Mouse (Mus musculus) stomach, postnatal 0 days (tissue): ENCODE measurements at regions not wholly inside any gene's neighbourhood (a gene's known extent, or its start where the extent isn't known, plus 50 kb on each side); places are given as distances from the start of the nearest gene placed in this dataset.

ENCODE experiments used
- ATAC-seq: fragments of 200-750 bp; cut with Nextera tagmentation; 2 replicates; pipeline ENCODE4 v1.8.0; 2017; ENCODE audit not compliant: low FRiP score, low TSS enrichment
- DNase-seq: peaks from one replicate; pipeline ENCODE4 v3.0.0-alpha.2; 2016; ENCODE audit warnings: low spot score
- H3K27ac ChIP-seq: fragments of 300-500 bp; sonication (generic); replicated peaks from 2 replicates; pipeline ENCODE4 v1.5.1; 2014; ENCODE audit warnings: mild to moderate bottlenecking, control low read depth
- H3K27me3 ChIP-seq: fragments of 300-500 bp; sonication (generic); 2 replicates; pipeline ENCODE4 v1.6.1; 2014; ENCODE audit warnings: low read length; ENCODE audit not compliant: control insufficient read depth, insufficient read depth
- H3K36me3 ChIP-seq: fragments of 300-500 bp; sonication (generic); 2 replicates; pipeline ENCODE4 v1.6.1; 2014; ENCODE audit warnings: low read length, mixed read lengths; ENCODE audit not compliant: control insufficient read depth, insufficient read depth
- H3K4me1 ChIP-seq: fragments of 300-500 bp; sonication (generic); replicated peaks from 2 replicates; pipeline ENCODE4 v1.6.1; 2014; ENCODE audit warnings: antibody characterized with exemption; ENCODE audit not compliant: control insufficient read depth, insufficient read depth
- H3K4me2 ChIP-seq: fragments of 300-500 bp; sonication (generic); replicated peaks from 2 replicates; pipeline ENCODE4 v1.6.1; 2014; ENCODE audit warnings: low read depth, mild to moderate bottlenecking, control low read depth, moderate library complexity
- H3K4me3 ChIP-seq: fragments of 300-500 bp; sonication (generic); 2 replicates; pipeline ENCODE4 v1.5.1; 2014; ENCODE audit warnings: low read depth, low read length, control low read depth
- H3K9ac ChIP-seq: fragments of 300-500 bp; sonication (generic); 2 replicates; pipeline ENCODE4 v1.6.1; 2014; ENCODE audit warnings: mild to moderate bottlenecking, low read length, control low read depth, mixed read lengths
- H3K9me3 ChIP-seq: fragments of 300-500 bp; sonication (generic); 2 replicates; pipeline ENCODE4 v1.6.1; 2016; ENCODE audit warnings: low read length; ENCODE audit not compliant: control insufficient read depth
- CTCF ChIP-seq: IDR thresholded peaks from 2 replicates; pipeline ENCODE4 v1.5.1; 2016; ENCODE audit warnings: antibody characterized with exemption, low read depth, mild to moderate bottlenecking, moderate library complexity
- EP300 ChIP-seq: optimal IDR thresholded peaks from 2 replicates; pipeline ENCODE3; 2016; ENCODE audit warnings: antibody characterized with exemption
- WGBS: fragments of 180-500 bp; shearing (Covaris S2); extraction: QIAGEN DNeasy Blood & Tissue Kit; methylation state at CpG from one replicate; pipeline ENCODE4 v1.1.7; 2014; 5-methylcytosine and 5-hydroxymethylcytosine counted together

- 88% methylated on average over 8 of the region's 8 CpGs for WGBS
- Histone ChIP-seq H3K4me1 (no peaks in the 10 kb centered on the region), H3K4me2 (no peak overlapping the region), H3K4me3 (no peak overlapping the region), H3K27ac (no peak overlapping the region), H3K9ac (no peak overlapping the region), H3K36me3 (no peaks in the 10 kb centered on the region), H3K9me3 (no peaks in the 10 kb centered on the region), H3K27me3 (no peaks in the 10 kb centered on the region)
- no peak for DNase-seq
- no peak for ATAC-seq
- no peak for TF ChIP-seq EP300
- TF ChIP-seq CTCF, result no peak
These were observed 67.7 kb upstream of the Usp24 start for GRCm38 (mm10) chr4:106248272-106248671.

- peak; percentile 12; the same call in 1 of the 2 replicates for ATAC-seq
- Histone ChIP-seq H3K4me3 (no peak overlapping the region), H3K36me3 (no peaks in the 10 kb centered on the region), H3K9me3 (no peaks in the 10 kb centered on the region), H3K27ac (no peak overlapping the region), H3K4me1 (no peaks in the 10 kb centered on the region), H3K27me3 (no peaks in the 10 kb centered on the region), H3K9ac (no peak overlapping the region), H3K4me2 (no peak overlapping the region)
- WGBS, result 61% methylated on average over 7 of the region's 7 CpGs
- peak; percentile 48 for TF ChIP-seq CTCF
- no peak for TF ChIP-seq EP300
- no peak for DNase-seq
These were observed 66.8 kb upstream of the Usp24 start for GRCm38 (mm10) chr4:106249028-106249782.

GRCm38 (mm10) chr4:106250048-106250447, 66.0 kb upstream of the Usp24 start:
- ATAC-seq (no peak), DNase-seq (no peak)
- no peak overlapping the region for H3K27ac ChIP-seq
- H3K9ac ChIP-seq, result no peak overlapping the region
- H3K4me2 ChIP-seq, result no peak overlapping the region
- no peak overlapping the region for H3K4me3 ChIP-seq
- H3K27me3 ChIP-seq, result no peaks in the 10 kb centered on the region
- no peaks in the 10 kb centered on the region for H3K4me1 ChIP-seq
- H3K36me3 ChIP-seq, result no peaks in the 10 kb centered on the region
- H3K9me3 ChIP-seq, result no peaks in the 10 kb centered on the region
- WGBS, result 83% methylated on average over 2 of the region's 2 CpGs
- TF ChIP-seq CTCF, result no peak

GRCm38 (mm10) chr4:106251430-106251829, 64.6 kb upstream of the Usp24 start:
- Histone ChIP-seq H3K4me2 (no peak overlapping the region), H3K9ac (no peak overlapping the region), H3K36me3 (no peaks in the 10 kb centered on the region), H3K27me3 (no peaks in the 10 kb centered on the region), H3K9me3 (no peaks in the 10 kb centered on the region), H3K27ac (no peak overlapping the region), H3K4me3 (no peak overlapping the region), H3K4me1 (peaks cover under 1% of the 10 kb centered on the region; the same call in 1 of the 2 replicates)
- 89% methylated on average over 1 of the region's 1 CpGs for WGBS
- TF ChIP-seq EP300, result no peak
- no peak for TF ChIP-seq CTCF
- ATAC-seq (no peak), DNase-seq (no peak)

GRCm38 (mm10) chr4:106252946-106253345, 63.1 kb upstream of the Usp24 start:
- Histone ChIP-seq H3K27me3 (no peaks in the 10 kb centered on the region), H3K9me3 (no peaks in the 10 kb centered on the region), H3K9ac (no peak overlapping the region), H3K4me2 (no peak overlapping the region), H3K4me1 (peaks cover 2% of the 10 kb centered on the region; the same call in 1 of the 2 replicates), H3K4me3 (no peak overlapping the region), H3K27ac (no peak overlapping the region), H3K36me3 (no peaks in the 10 kb centered on the region)
- ATAC-seq (no peak), DNase-seq (no peak)
- no peak for TF ChIP-seq EP300
- no peak for TF ChIP-seq CTCF
- 92% methylated on average over 6 of the region's 6 CpGs for WGBS

GRCm38 (mm10) chr4:106254761-106255475, 61.1 kb upstream of the Usp24 start:
- 75% methylated on average over 3 of the region's 3 CpGs for WGBS
- no peak for ATAC-seq
- no peak for DNase-seq

More at GRCm38 (mm10) chr4:106254761-106255475, 61.1 kb upstream of the Usp24 start:
- Histone ChIP-seq H3K4me2 (no peak overlapping the region), H3K27ac (no peak overlapping the region), H3K4me3 (no peak overlapping the region), H3K9ac (no peak overlapping the region), H3K4me1 (peaks cover 2% of the 10 kb centered on the region; the same call in 1 of the 2 replicates), H3K9me3 (no peaks in the 10 kb centered on the region), H3K27me3 (no peaks in the 10 kb centered on the region), H3K36me3 (no peaks in the 10 kb centered on the region)
- no peak for TF ChIP-seq CTCF
